Mouse (Mus musculus): ENCODE measurements around the gene Tut1.
A peak's percentile ranks its signal among the peaks of the same experiment; 100 is the strongest.

The Tut1 gene

GRCm38 (mm10) chr19:8953135-8954039 is at the start of gene Tut1:
Gene Tut1 (plus strand): TSS chr19:8953847.
- DNase-seq (ENCODE audit: low read depth, low spot score): peak; percentile 99

- no peak for DNase-seq (ENCODE audit: low read depth, low spot score)
These were observed 45.1 kb upstream of the Tut1 start for GRCm38 (mm10) chr19:8908531-8908930.

DNA sequence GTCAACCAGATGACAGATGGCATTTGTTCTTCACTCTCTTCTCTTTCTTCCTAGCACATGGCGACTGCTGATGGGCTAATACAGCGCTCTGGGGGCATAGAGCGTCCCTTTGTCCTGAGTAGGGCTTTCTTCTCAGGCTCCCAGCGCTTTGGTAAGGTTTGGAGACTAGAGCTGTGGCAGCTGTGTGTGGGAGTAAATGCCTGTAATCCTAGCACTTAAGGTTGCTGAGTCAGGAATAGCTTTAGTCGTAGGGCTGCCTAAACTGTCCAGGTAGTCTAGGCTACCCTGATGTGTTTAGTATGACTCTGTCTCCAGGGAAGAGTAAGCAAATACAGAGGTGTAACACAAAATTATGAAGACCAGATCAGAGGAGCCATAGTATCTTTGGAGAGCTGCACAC is 41.8 kb upstream of the Tut1 start:
- DNase-seq (ENCODE audit: low read depth, low spot score): no peak

DNA sequence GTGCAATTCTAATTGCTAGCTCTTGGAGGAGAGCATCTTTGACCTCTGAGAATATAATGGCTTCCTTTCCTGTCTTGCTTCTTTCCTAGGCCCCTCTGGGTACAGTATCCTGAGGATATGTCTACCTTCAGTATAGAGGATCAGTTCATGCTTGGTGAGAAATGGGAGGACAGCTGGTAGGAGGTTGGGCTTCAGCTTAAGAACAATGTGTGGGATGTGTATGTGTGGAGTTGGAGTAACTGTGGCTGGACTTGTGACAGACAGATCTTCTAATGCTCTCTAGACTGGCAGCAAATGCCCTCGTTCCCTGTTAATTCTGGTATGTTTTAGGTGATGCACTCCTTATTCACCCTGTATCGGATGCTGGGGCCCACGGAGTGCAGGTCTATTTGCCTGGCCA is 39.4 kb upstream of the Tut1 start:
- no peak for DNase-seq (ENCODE audit: low read depth, low spot score)

GRCm38 (mm10) chr19:8919000-8919399 is 34.6 kb upstream of the Tut1 start:
- no peak for DNase-seq (ENCODE audit: low read depth, low spot score)

GRCm38 (mm10) chr19:8919684-8920072 is 34.0 kb upstream of the Tut1 start:
- DNase-seq (ENCODE audit: low read depth, low spot score): no peak

DNA sequence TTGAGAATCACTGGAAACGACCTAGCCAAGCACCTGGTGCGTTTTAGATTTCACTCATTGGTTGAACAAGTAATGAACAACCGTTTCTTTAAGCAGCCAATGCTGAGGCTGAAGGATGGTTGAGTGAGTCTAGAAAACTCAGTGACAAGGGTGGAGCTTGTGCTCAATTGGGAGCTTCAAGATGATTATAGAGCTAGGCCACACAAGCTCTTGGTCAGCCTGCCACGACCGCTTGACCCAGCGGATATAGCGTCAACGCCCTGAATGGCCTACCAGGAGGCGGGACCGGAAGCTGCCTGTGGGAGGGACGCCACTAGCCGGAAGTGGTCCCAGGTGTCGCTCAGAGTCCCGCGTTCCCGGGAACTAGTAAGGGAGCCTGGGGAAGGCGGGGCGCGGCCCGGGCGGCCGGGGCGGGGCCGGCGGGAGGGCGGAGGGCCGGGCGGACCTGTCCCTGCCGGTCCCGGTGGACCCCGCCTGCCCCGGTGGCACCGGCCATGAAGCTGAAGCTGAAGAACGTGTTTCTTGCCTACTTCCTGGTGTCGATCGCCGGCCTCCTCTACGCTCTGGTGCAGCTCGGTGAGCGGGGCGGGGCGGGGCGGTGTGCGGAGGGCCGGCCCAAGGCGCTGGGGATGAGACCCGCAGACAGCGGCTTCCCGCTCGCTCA is 33.4 kb upstream of the Tut1 start, which contains the start of gene B3gat3:
B3gat3 (plus strand) TSS at position 302 of the 664 bp plus-strand sequence.
- DNase-seq (ENCODE audit: low read depth, low spot score): peak; percentile 88

DNA sequence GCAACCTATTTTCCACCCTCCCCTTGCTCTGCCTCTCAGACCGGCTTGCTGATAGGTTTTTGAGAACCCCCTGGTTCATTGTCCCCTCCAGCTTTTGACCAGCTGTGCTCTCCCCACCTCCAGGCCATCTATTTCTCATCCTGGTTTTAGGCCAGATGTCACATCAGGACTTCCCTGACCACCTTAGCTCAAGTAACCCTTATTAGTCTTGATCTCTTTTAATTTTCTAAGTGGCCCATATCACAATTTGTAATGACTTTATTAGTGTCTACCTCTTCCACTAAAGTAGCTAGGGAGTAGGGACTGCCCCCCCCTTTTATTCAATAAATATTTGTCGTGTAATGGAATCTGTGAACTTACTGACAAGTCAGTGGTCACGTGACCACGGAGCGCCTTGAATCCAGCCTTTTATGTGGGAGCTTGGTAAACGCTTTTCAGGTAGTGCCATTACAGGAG is 32.8 kb upstream of the Tut1 start:
- no peak for DNase-seq (ENCODE audit: low read depth, low spot score)

GRCm38 (mm10) chr19:8921741-8922140 is 31.9 kb upstream of the Tut1 start:
- DNase-seq (ENCODE audit: low read depth, low spot score): no peak

DNA sequence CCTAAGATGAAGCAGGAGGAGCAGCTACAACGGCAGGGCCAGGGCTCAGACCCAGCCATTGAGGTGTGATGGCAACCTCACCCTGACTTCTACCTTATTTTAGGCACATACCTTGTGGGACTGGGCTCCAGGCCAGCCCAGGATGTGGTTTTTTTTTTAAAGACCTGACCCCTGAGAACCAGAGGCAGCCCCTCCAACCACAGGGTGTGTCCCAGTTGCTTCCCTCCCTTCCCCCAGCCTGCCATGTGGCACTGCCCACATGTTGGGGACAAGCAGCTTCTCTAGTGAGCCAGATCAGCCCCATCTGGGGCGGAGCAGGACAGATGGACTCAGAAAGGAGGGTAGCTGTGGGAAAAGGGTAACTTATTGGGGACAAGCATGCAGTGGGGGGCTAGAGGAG is 26.9 kb upstream of the Tut1 start:
- DNase-seq (ENCODE audit: low read depth, low spot score): no peak

GRCm38 (mm10) chr19:8927891-8928525 is 25.6 kb upstream of the Tut1 start:
- no peak for DNase-seq (ENCODE audit: low read depth, low spot score)

DNA sequence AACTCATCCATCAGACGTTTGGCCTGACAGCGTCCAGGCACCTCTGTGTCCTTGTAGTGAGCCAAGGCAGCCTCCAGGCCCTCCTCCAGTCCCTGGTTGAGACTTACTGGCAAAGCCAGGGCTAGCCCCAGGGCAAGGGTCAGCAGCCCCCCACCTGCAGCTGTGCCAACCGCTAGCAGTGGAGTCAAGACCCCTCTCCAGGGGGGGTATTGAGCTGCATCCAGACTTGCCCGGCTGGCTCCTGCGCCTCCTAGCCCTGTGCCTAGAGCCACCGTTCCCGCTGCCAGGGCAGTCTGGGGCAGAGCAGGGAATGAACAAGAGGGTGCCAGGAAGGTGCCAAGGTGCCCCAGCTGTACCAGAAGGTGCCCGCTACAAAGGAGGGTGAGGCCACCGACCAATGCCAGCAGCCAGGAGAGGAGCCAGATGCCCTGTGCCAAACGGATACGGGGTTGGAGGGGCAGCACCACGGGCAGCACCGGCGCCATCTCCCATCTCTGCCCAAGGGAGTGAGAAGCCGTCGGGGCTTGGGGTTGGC is 24.9 kb upstream of the Tut1 start:
- no peak for DNase-seq (ENCODE audit: low read depth, low spot score)

GRCm38 (mm10) chr19:8929224-8930088 is 24.2 kb upstream of the Tut1 start, which contains the start of the genes Rom1 and Eml3:
Gene Rom1 (minus strand): TSS chr19:8929356.
Gene Eml3 (plus strand): TSS chr19:8929552.
- DNase-seq (ENCODE audit: low read depth, low spot score): no peak

DNA sequence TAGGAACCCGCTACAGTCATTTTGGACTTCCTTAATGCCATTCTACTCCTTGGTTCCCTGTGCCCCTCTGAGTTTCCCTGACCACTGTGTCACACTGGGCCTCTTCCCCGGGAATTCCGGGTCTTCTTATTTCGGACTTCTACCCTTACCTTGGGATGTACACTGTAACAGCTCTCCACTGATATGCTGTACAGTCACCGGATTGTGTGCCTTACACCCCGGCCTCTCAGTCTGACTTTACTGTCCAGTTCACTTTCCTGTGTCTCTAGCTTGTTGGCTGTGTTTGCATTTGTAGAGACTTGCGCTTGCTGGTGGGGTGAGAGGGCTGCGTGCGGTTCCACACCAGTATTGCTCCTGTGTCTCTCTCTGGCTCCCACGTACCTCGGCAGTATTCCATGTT is 23.5 kb upstream of the Tut1 start:
- no peak for DNase-seq (ENCODE audit: low read depth, low spot score)

DNA sequence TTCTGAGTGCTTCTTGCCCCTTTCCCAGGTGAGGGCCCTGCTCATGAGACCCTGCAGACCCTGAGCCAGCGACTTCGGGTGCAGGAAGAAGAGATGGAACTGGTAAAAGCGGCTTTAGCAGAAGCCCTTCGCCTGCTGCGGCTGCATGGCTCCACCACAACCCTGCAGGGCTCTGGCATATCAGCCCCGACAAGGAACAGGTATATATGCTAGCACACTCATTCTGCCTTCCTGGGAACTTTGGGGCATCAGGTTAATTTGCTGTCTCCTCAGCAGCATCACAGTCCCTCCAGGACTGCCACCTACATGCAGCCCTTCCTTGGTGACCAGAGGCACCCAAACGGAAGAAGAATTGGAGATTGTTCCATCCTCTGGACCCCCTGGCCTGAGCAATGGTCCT is 22.9 kb upstream of the Tut1 start:
- no peak for DNase-seq (ENCODE audit: low read depth, low spot score)

GRCm38 (mm10) chr19:8936736-8937135 is 16.9 kb upstream of the Tut1 start:
- DNase-seq (ENCODE audit: low read depth, low spot score): no peak

DNA sequence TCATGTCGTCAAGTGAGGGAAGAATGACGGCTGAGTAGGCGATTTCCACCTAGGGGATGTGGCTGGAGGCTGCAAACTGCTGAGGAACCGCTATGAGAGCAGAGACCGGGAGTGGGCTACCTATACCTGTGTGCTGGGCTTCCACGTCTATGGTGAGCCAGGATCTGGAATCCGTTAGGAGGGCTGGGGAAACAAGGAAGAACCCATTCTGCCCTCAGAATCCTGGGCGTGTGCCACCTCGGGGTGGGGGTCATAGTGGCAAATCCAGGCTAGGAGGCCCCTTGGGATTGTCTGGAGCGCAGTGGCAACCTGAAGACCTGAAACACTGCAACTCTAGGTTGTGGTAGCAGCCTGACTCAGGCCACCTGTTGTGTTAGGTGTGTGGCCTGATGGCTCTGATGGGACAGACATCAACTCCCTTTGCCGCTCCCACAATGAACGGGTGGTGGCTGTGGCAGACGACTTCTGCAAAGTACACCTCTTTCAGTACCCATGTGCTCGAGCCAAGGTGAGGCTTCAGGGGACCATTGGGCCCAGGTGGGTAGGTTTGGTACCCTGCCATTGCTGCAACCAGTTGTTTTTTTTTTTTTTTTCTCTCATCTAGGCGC is 13.0 kb upstream of the Tut1 start:
- DNase-seq (ENCODE audit: low read depth, low spot score): no peak

DNA sequence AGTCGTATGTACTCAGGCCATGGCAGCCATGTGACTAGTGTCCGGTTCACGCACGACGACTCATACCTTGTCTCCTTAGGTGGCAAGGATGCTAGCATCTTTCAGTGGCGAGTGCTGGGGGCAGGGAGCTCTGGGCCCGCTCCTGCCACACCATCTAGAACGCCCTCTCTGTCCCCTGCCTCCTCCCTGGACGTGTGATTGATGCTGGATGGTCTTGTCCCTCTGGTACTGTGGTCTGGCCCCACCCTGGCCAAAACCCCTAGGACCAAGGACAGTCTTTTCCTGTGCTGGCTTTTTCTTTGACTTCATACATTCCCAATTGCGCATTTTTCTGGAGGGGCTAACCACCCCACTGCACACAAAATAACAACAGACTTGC is 12.5 kb upstream of the Tut1 start:
- DNase-seq (ENCODE audit: low read depth, low spot score): no peak

DNA sequence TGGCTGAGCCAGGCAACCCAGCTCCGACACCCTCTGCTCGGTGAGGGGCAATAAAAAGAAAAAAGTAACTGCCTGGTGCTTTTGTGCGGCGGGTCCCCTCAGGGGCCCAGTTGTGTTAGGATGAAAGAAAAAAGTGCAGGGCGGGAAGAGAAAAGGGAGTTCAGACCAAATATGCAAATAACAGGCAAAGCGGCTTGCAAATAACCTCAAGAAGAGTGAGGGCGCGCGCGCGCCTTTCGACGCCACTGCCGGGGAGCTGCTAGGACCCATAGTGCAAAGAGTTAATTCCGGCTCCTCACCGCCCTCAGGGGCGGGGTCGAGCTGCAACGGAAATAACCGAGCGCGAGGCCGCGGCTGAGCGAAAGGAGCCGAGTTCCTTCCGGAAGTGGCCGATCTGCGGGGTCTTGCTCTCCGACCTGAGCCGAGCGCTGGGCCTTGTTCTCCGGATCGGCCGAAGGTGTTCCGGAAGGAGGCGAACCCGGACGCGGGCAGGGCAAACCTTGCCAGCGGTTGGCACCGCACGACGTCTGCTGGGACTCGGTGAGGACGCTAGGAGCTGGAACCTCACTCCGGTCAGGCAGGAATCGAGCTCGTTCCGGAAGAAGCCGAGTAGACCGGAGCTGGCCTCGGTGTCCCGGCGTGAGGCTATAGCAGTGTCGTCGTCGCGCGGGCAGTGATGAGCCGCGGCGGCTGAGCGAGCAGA is 12.0 kb upstream of the Tut1 start, which contains the start of gene Mta2:
Mta2 (plus strand) TSS at position 361 of the 703 bp plus-strand sequence.
- peak; percentile 92 for DNase-seq (ENCODE audit: low read depth, low spot score)

Measured in telencephalon, adult 2 months (tissue).